ENCODE assay signal across 8 mouse cellular contexts in the genomic region with DNA sequence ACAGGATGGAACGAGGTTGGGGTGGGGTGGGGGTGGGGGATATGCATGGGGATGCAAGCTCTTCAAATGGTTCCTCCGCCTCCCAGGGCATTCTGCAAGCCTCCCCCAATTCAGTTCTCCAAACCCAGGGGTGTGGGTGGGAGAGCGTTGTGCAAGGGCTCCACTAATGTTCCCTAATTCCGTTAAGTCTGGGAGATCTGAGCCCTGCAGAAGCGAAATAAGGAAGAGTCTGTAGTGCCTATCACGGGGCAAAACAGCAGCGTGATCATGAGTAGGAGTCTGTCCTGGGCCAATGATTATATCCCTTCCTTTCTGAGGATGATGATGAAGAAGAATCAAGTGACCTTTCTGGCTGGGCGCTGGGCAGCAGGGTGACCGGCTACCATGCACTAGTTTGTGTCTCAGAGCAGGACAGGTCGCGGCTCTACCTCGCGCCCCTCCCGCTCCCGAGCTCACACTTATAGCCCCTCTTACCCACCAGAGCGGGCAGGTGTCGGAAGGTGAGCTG. TPM values are rescaled to one million over a fixed set of nuclear protein-coding genes. Genes with fewer than 3 reads are reported as not detected.
DNase-seq lines count a peak whose midpoint lies in the region; ATAC-seq and TF ChIP-seq lines count a peak whose summit lies in the region.

No protein-coding gene starts in this region.

- peak overlapping the region; percentile 93 for H3K4me3 ChIP-seq in bone marrow, adult 2 months (replicated peaks; ENCODE audit: control insufficient read depth, low read depth, low read length)
- H3K4me3 ChIP-seq in limb, embryonic 10.5 days, result peak overlapping the region; percentile 71
- peak overlapping the region; percentile 95 for H3K4me3 ChIP-seq in megakaryocyte, embryonic 14.5 days (replicated peaks)

- peak; percentile 42 for DNase-seq in layer of hippocampus, adult 11-12 months (ENCODE audit: low spot score)
- no peak for DNase-seq in layer of hippocampus, postnatal 10 days (ENCODE audit: low spot score in 2 of 2)
- no peak for DNase-seq in limb, embryonic 10.5 days (ENCODE audit: low spot score)
- no peak for DNase-seq in adrenal gland, postnatal 4 days (ENCODE audit: low spot score in 2 of 2)
- DNase-seq in cerebellum, adult 18-20 months, result no peak

- under 1% methylated on average over 17 of the region's 17 CpGs for WGBS in bone marrow, adult 2 months
- WGBS in limb, embryonic 10.5 days, result 2% methylated on average over 17 of the region's 17 CpGs

- H3K4me1 ChIP-seq in bone marrow, adult 2 months (ENCODE audit: control insufficient read depth, insufficient read depth, low read length), result no peaks in the 10 kb centered on the region
- H3K4me1 ChIP-seq in limb, embryonic 10.5 days, result peaks cover 13% of the 10 kb centered on the region
- peaks cover 53% of the 10 kb centered on the region for H3K4me1 ChIP-seq in megakaryocyte, embryonic 14.5 days

- no peak for TF ChIP-seq CTCF in bone marrow, adult 2 months (IDR thresholded peaks at IDR 0.05; ENCODE audit: control insufficient read depth, insufficient read depth, low read length)

- TF ChIP-seq POLR2A in bone marrow, adult 2 months (IDR thresholded peaks at IDR 0.05; ENCODE audit: borderline replicate concordance, control insufficient read depth, low read depth, low read length), result no peak

- ATAC-seq in granulocyte monocyte progenitor cell, adult 5-6 weeks (replicated peaks; ENCODE audit: poor library complexity, severe bottlenecking), result peak; percentile 78

- 0 out of 2 replicates have a peak, but pooled peaks cover 4% of the 10 kb centered on the region for H3K27me3 ChIP-seq in limb, embryonic 10.5 days (ENCODE audit: low read depth, poor library complexity, severe bottlenecking)
- H3K27me3 ChIP-seq in megakaryocyte, embryonic 14.5 days (replicated peaks), result no peaks in the 10 kb centered on the region

- H3K9me3 ChIP-seq in limb, embryonic 10.5 days (replicated peaks), result no peaks in the 10 kb centered on the region
- peaks cover 6% of the 10 kb centered on the region for H3K9me3 ChIP-seq in megakaryocyte, embryonic 14.5 days

- H3K27ac ChIP-seq in bone marrow, adult 2 months (ENCODE audit: control insufficient read depth, insufficient read depth, low read depth, low read length, poor library complexity), result peak overlapping the region; percentile 35
- peak overlapping the region; percentile 88 for H3K27ac ChIP-seq in limb, embryonic 10.5 days

- peaks cover 6% of the 10 kb centered on the region; the same call in 1 of the 2 replicates for H3K36me3 ChIP-seq in limb, embryonic 10.5 days
- H3K36me3 ChIP-seq in megakaryocyte, embryonic 14.5 days (replicated peaks; ENCODE audit: low read length), result peaks cover 29% of the 10 kb centered on the region

RNA-seq across cellular contexts. Expression of gene Gas2l3, which starts 0.6 kb away (rescaled TPM):
- 1 to 10 TPM; 4.2 to 4.8 TPM for total RNA-seq in layer of hippocampus, postnatal 10 days (2021)
- polyA plus RNA-seq in bone marrow, adult 2 months (2011; ENCODE audit: insufficient read depth, insufficient read length, low replicate concordance, missing spikeins), result 3.3 and 5.9 TPM in 2 replicates
- total RNA-seq in granulocyte monocyte progenitor cell, adult 5-6 weeks (2014; fragmentation: Nextera tagmentation), result 13.0 and 17.0 TPM in 2 replicates
- 29.4 and 30.9 TPM in 2 replicates for total RNA-seq in granulocyte monocyte progenitor cell, adult 5-6 weeks (2017)
- 10.6 and 13.8 TPM in 2 replicates for polyA plus RNA-seq in limb, embryonic 10.5 days (2016; fragmentation: Nextera tagmentation; extraction: Ambion mirVana)
- 0.20 TPM in 1 of 2 replicates, not detected in the other for polyA plus RNA-seq in megakaryocyte, embryonic 14.5 days (2012; ENCODE audit: insufficient read depth, low replicate concordance)
- 10 to 100 TPM; 14.9 to 15.8 TPM for total RNA-seq in adrenal gland, postnatal 4 days (2021)
